Mouse (Mus musculus) inflammation-experienced regulatory T-cells, adult 6 months (primary cell): ENCODE results near the gene Stx8. TPM values are rescaled to one million over a fixed set of nuclear protein-coding genes. Genes with fewer than 3 reads are reported as not detected.

Source experiments
- ATAC-seq: one replicate; pipeline ENCODE4 v1.8.0; 2017
- polyA plus RNA-seq, 3 experiments: library from polyadenylated mRNA; unstranded; fragments of 100-300 nt; shearing (Covaris generic); gene quantifications; one replicate each; pipeline ENCODE4 v1.2.1; 2017

Stx8 gene
- polyA plus RNA-seq, 3 experiments from 2014 or later, result 59.6 to 76.8 (median 64.6) TPM

DNA sequence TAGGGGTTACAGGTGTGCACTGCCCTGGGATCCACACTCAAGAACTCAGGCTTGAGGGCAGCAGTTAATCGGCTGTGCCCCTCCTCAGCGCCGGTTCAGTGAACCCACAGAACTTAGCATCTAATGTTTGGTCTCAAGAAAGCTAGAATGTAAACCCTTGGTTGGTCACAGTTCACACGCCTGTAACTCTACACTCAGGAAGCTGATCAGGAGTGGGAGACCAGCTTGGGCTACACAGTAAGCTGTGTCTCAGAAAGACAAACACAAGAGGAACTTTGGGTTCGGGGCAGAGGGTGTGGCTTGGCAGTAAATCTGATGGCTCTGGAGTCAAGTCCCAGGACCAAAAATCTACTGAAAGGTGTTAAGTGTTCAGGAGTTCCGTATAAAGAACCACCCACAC is 17.6 kb downstream of the Stx8 start:
- no peak for ATAC-seq

DNA sequence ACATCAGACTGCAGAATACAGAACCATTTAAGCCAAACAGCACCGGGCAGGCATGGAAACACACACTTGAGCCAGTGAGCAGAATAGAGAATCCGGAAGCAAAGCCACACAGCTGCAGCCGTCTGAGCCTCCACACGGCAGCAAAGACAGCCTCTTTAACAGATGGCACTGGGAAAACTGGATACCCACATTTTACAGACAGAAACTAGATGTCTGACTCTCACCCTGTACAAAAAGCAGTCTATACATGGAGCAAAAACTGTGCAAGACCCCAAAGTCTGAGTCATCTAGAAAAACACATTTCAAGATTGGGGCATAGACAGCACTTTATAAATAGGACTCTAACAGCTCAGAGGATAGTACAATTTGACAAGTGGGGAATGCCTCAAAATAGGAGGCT is 25.2 kb downstream of the Stx8 start:
- no peak for ATAC-seq

- ATAC-seq, result no peak
These were observed 30.0 kb downstream of the Stx8 start for GRCm38 (mm10) chr11:67995965-67996364.

- no peak for ATAC-seq
These were observed 32.9 kb downstream of the Stx8 start for GRCm38 (mm10) chr11:67998905-67999304.

GRCm38 (mm10) chr11:67999629-68000028 is 33.6 kb downstream of the Stx8 start:
- ATAC-seq, result no peak

DNA sequence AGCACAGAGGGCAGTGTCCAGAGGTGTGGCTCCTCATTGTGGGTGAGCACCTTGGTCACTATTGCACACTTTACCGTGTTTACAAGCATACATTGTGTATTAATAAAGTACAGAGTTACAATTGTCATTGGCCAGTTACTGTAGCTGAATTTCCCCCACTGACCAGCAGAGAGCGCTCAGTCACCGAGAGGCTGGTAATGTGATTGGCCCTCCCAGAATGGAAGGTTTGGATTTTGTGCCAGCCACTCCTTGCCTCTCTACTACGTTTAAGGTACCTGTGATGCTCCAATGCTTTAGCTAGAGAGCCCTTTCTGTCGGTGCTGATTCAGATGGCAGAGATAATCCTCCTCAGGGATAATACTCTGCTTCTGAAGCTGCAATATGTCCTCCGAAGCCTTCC is 38.2 kb downstream of the Stx8 start:
- no peak for ATAC-seq

DNA sequence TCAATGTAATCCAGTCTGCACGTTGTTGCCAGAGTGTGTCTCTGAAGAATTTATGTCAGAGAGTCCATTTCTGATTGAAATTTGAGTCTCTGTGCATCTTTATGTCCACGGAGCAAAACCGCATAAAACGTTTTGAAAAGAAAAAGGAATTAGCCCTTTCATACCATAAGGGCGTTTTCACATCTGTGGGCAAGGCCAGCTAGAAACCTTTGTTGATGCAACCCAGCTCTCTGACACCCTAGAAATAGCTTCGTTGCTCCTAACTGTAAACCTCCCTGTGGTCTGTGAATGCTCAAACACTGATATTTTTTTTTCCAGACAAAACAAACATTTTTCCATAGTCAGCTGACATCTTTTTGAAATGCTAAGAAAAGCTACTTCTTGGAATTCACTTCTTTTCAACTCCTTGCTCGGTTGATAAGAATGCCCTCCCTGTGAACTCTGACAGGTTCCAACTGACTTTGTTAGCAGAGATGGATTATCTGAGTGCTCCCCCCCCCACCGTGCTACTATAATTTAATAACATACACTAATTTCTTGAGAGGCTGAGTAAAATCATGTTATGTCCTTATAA is 40.3 kb downstream of the Stx8 start:
- no peak for ATAC-seq

GRCm38 (mm10) chr11:68007645-68008044 is 41.7 kb downstream of the Stx8 start:
- no peak for ATAC-seq

GRCm38 (mm10) chr11:68009377-68009776 is 43.4 kb downstream of the Stx8 start:
- ATAC-seq, result no peak

- ATAC-seq, result no peak
These were observed 46.2 kb downstream of the Stx8 start for GRCm38 (mm10) chr11:68012207-68012606.

- ATAC-seq, result no peak
These were observed 52.2 kb downstream of the Stx8 start for GRCm38 (mm10) chr11:68018191-68018590.

- ATAC-seq, result no peak
These were observed 53.2 kb downstream of the Stx8 start for GRCm38 (mm10) chr11:68019156-68019555.

- ATAC-seq, result no peak
These were observed 56.0 kb downstream of the Stx8 start for GRCm38 (mm10) chr11:68021976-68022375.

DNA sequence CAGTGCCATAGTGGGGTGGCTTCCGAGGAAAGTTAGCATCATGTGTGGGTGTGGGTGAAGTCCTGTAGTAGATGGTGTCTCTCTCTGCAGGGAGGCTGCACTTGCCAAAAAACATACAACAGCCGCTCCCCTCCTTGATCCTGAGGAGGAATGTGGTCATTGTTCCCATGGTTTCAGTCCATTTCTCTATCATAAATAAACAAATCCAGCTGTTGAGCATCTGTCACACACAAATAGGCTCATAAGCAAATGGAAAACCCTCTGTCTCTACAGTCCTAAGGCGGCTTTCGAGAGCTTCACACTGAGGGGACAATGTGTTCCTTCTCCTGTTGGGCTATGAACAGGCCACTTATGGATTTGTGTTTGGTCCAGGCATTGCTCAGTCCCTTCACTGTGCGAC is 56.9 kb downstream of the Stx8 start:
- no peak for ATAC-seq

DNA sequence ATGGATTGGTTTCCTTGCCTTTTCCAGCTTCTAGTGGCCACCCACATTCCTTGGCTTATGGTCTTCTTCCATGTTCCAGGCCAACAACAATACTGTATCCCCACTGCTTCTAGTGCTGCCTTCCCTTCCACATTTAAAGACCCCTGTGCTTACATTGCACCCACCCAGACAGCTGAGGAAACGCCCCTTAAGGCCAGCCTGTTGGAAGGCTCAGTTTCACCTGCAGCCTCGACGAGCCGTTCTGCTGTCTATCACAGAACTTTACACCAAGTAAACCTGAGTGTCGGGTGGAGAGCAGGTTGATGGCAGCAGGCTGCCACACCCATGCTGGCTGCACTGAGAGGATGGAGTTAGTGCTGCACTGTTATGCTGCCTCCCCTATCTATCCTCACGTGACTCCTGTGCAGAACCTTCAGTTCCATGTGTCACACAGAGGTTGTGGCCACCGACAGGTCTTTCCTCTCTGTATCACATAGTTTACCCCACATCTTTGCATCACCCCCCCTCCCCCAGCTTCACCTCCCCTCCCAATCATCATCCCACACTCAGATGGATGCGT is 57.9 kb downstream of the Stx8 start:
- ATAC-seq, result no peak

DNA sequence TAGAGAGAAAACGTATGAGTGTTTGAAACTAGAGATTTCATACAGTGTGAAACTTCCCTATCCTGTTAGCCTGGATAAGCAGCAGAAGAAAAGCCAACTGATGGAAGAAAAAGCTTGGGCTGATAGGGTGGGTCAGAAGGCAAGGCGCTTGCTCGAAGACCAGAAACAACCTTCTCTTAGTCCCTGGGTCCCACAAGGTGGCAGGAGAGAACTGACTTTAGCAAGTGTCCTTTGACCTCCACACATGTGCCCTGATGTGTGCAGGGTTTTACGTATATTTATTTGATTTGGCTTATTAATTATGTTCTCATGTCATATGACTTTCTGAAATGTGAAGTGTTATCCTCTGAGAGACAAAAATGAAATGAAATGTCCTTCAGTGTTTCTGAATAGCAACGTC is 60.6 kb downstream of the Stx8 start:
- no peak for ATAC-seq

GRCm38 (mm10) chr11:68029079-68029478 is 63.1 kb downstream of the Stx8 start:
- no peak for ATAC-seq

- ATAC-seq, result no peak
These were observed 63.9 kb downstream of the Stx8 start for GRCm38 (mm10) chr11:68029871-68030270.

DNA sequence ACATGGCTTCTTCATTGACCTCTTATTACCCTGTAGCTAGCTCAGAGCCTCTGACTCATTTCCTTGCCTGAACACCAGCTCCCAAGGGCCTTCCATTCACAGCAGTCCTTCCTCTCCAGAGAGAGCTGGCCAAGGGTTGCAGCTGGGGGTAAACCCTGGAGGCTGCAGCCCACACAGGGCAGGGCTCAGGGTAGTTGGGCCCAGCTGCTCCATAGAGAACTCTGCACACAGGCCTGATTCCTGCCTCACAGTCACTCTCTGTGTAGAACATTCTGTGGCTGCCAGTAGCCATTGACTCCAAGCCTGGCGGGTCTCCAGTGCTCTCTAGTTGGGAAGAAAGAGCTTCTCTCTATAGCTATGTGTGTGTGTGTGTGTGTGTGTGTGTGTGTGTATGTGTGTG is 64.8 kb downstream of the Stx8 start:
- no peak for ATAC-seq

DNA sequence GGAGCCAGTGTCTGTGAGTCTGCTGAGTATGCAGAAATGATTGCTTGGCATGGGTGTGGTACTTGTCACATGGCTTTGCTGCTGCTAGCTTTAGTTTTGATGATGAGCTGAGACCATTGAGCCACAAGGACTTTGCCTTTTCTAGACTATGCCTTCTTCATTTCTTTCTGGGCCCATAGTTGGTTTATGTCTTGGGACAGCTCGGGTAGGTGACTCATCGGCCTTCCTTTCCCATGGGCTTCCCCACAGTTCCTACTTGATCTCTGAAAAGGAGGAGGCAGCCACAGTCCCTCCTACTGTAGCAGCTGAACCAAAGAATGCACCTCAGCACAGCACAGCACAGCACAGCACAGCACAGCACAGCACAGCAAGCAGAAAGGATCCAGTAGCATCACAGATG is 66.5 kb downstream of the Stx8 start:
- no peak for ATAC-seq

DNA sequence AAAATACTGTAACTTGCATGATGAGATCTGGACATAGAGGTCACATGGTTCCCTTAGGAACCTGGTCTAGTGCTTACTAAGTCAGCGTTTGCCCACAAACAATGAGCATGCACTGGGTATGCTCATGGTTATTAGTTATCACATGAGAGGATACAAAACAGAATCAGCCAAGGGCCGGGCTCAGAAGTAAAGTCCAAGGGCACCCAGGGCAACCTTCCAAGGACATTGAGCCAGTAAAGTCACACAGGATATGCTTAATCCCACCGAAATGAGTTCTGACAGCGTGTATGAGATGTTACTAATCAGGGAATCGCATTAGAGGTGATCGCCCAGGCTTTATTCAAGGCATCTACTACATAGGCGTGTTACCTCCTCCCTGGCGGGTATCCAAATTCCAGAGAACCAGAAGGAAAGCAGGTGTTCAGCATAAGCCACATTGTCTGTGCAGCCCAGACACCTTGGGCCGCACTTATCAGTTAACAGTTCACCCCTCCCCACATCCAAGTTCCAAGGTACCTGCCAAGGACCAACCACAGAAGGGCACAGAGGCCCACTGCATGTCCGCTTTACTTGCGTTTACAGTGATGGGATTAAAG is 67.4 kb downstream of the Stx8 start:
- ATAC-seq, result no peak

- ATAC-seq, result no peak
These were observed 68.4 kb downstream of the Stx8 start for GRCm38 (mm10) chr11:68034422-68034821.

GRCm38 (mm10) chr11:68035303-68035891 is 69.4 kb downstream of the Stx8 start:
- ATAC-seq, result no peak
